9 mouse cellular contexts compared by ENCODE assay signal in the genomic region with DNA sequence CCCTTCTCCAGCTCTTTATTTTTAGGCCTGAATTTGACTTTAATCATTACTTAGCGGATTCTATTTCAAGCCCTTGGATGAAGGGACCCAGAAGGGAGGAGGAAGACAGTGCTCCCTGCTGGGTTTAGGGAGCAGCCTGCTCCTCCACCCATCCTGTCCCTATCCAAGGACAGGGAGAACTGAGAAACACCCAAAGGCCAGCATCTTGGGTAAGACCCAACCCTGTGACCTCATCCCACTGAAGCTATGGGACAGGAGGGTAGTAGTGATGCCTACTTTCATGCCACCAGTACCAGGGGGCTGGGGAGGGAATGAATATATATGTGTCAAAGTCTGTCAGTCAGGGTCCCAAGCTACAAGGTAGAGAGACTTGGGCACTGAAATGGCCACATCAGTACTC. TPM values are rescaled to one million over a fixed set of nuclear protein-coding genes. Genes with fewer than 3 reads are reported as not detected.
A peak's percentile ranks its signal among the peaks of the same experiment; 100 is the strongest.
DNase-seq lines count a peak whose midpoint lies in the region; ATAC-seq and TF ChIP-seq lines count a peak whose summit lies in the region.
"Had no signal": no experiment of that assay in that cellular context is flagged by ENCODE, and none has a peak within 500 bp of the region (broad histone marks: within the 10 kb centered on the region; RNA-seq: fewer than 3 reads in every experiment).

No protein-coding gene starts in this region.

- H3K9ac ChIP-seq in hindbrain, embryonic 12.5 days, result peak overlapping the region; percentile 50; the same call in 1 of the 2 replicates
- no peak overlapping the region for H3K9ac ChIP-seq in hindbrain, embryonic 11.5 days (ENCODE audit: low read depth, low read length)
- H3K9ac ChIP-seq in embryonic facial prominence, embryonic 13.5 days, result peak overlapping the region; percentile 44
- H3K9ac ChIP-seq in liver, embryonic 11.5 days (ENCODE audit: low read depth, low read length), result peak overlapping the region; percentile 34; the same call in 1 of the 2 replicates

- H3K4me2 ChIP-seq in hindbrain, embryonic 12.5 days (replicated peaks), result no peak overlapping the region
- no peak overlapping the region for H3K4me2 ChIP-seq in hindbrain, embryonic 11.5 days (replicated peaks; ENCODE audit: low read depth, low read length)
- H3K4me2 ChIP-seq in embryonic facial prominence, embryonic 13.5 days, result peak overlapping the region; percentile 53
- H3K4me2 ChIP-seq in liver, embryonic 11.5 days, result peak overlapping the region; percentile 73

- no peak for TF ChIP-seq CTCF in G1E (IDR thresholded peaks at IDR 0.05; ENCODE audit: low read depth, low read length)

- peaks cover 9% of the 10 kb centered on the region; the same call in 1 of the 2 replicates for H3K36me3 ChIP-seq in hindbrain, embryonic 12.5 days
- no peaks in the 10 kb centered on the region; the same call in 1 of the 2 replicates for H3K36me3 ChIP-seq in hindbrain, embryonic 11.5 days (ENCODE audit: control insufficient read depth, insufficient read depth, low read length)
- H3K36me3 ChIP-seq in G1E (replicated peaks), result peaks cover 77% of the 10 kb centered on the region
- peaks cover 15% of the 10 kb centered on the region for H3K36me3 ChIP-seq in embryonic facial prominence, embryonic 13.5 days
- H3K36me3 ChIP-seq in liver, embryonic 11.5 days (ENCODE audit: control insufficient read depth, insufficient read depth, low read length), result peaks cover 4% of the 10 kb centered on the region; the same call in 1 of the 2 replicates

- H3K4me3 ChIP-seq in hindbrain, embryonic 12.5 days, result no peak overlapping the region
- no peak overlapping the region for H3K4me3 ChIP-seq in hindbrain, embryonic 11.5 days (ENCODE audit: low read depth, low read length)
- H3K4me3 ChIP-seq in G1E (ENCODE audit: low read depth, low read length), result peak overlapping the region; percentile 69; the same call in 1 of the 2 replicates
- H3K4me3 ChIP-seq in embryonic facial prominence, embryonic 13.5 days, result peak overlapping the region; percentile 23; the same call in 1 of the 2 replicates
- peak overlapping the region; percentile 38 for H3K4me3 ChIP-seq in liver, embryonic 11.5 days (ENCODE audit: low read depth, low read length)

- DNase-seq in hindbrain, embryonic 11.5 days (ENCODE audit: low spot score), result no peak
- no peak for DNase-seq in G1E (ENCODE audit: low spot score)
- DNase-seq in liver, embryonic 11.5 days (ENCODE audit: low spot score), result no peak
- no peak for DNase-seq in frontal cortex, postnatal 36 days (ENCODE audit: low spot score in 2 of 2)
- no peak for DNase-seq in adrenal gland, adult 8-10 months
- no peak for DNase-seq in embryo, embryonic 10 days (ENCODE audit: low spot score)

- H3K9me3 ChIP-seq in hindbrain, embryonic 12.5 days (replicated peaks), result no peaks in the 10 kb centered on the region
- no peaks in the 10 kb centered on the region for H3K9me3 ChIP-seq in hindbrain, embryonic 11.5 days (ENCODE audit: control insufficient read depth, low read length)
- H3K9me3 ChIP-seq in G1E (replicated peaks), result no peaks in the 10 kb centered on the region
- no peaks in the 10 kb centered on the region for H3K9me3 ChIP-seq in embryonic facial prominence, embryonic 13.5 days
- H3K9me3 ChIP-seq in liver, embryonic 11.5 days (ENCODE audit: control insufficient read depth, low read length), result no peaks in the 10 kb centered on the region

- ATAC-seq in hindbrain, embryonic 12.5 days (ENCODE audit: low FRiP score), result no peak
- no peak for ATAC-seq in hindbrain, embryonic 11.5 days (ENCODE audit: low FRiP score)
- no peak for ATAC-seq in G1E (ENCODE audit: extremely low read depth, insufficient number of reproducible peaks, low FRiP score, poor library complexity, severe bottlenecking)
- ATAC-seq in embryonic facial prominence, embryonic 13.5 days (ENCODE audit: insufficient number of reproducible peaks, insufficient read depth, low FRiP score, low TSS enrichment, low read depth), result no peak
- ATAC-seq in liver, embryonic 11.5 days (replicated peaks; ENCODE audit: low FRiP score), result no peak

- 83% methylated on average over 1 of the region's 1 CpGs for WGBS in hindbrain, embryonic 12.5 days
- 84% methylated on average over 1 of the region's 1 CpGs for WGBS in hindbrain, embryonic 11.5 days
- WGBS in embryonic facial prominence, embryonic 13.5 days, result 46% methylated on average over 1 of the region's 1 CpGs
- WGBS in liver, embryonic 11.5 days, result 83% methylated on average over 1 of the region's 1 CpGs

- no peaks in the 10 kb centered on the region for H3K27me3 ChIP-seq in hindbrain, embryonic 12.5 days
- H3K27me3 ChIP-seq in hindbrain, embryonic 11.5 days (ENCODE audit: control insufficient read depth, insufficient read depth, low read length), result no peaks in the 10 kb centered on the region
- no peaks in the 10 kb centered on the region for H3K27me3 ChIP-seq in G1E (ENCODE audit: insufficient read depth, low read length)
- H3K27me3 ChIP-seq in embryonic facial prominence, embryonic 13.5 days, result no peaks in the 10 kb centered on the region
- H3K27me3 ChIP-seq in liver, embryonic 11.5 days (replicated peaks; ENCODE audit: control insufficient read depth, insufficient read depth, low read length), result no peaks in the 10 kb centered on the region

- peaks cover 80% of the 10 kb centered on the region for H3K4me1 ChIP-seq in hindbrain, embryonic 12.5 days
- H3K4me1 ChIP-seq in hindbrain, embryonic 11.5 days (replicated peaks; ENCODE audit: control insufficient read depth, insufficient read depth, low read length), result peaks cover 28% of the 10 kb centered on the region
- peaks cover 87% of the 10 kb centered on the region for H3K4me1 ChIP-seq in G1E (ENCODE audit: insufficient read depth, low read depth, low read length)
- H3K4me1 ChIP-seq in embryonic facial prominence, embryonic 13.5 days, result peaks cover 79% of the 10 kb centered on the region
- peaks cover 78% of the 10 kb centered on the region for H3K4me1 ChIP-seq in liver, embryonic 11.5 days (replicated peaks; ENCODE audit: control insufficient read depth, insufficient read depth, low read length)

- peak overlapping the region; percentile 12; the same call in 1 of the 2 replicates for H3K27ac ChIP-seq in hindbrain, embryonic 12.5 days
- H3K27ac ChIP-seq in hindbrain, embryonic 11.5 days (ENCODE audit: low read depth, low read length), result no peak overlapping the region
- H3K27ac ChIP-seq in embryonic facial prominence, embryonic 13.5 days, result peak overlapping the region; percentile 89
- peak overlapping the region; percentile 87 for H3K27ac ChIP-seq in liver, embryonic 11.5 days (ENCODE audit: low read depth, low read length)

RNA-seq across cellular contexts. Expression of a gene that starts 12.4 kb away (rescaled TPM):
- polyA plus RNA-seq in hindbrain, embryonic 12.5 days (2016; fragmentation: Nextera tagmentation; extraction: Ambion mirVana), result 38.3 and 41.6 TPM in 2 replicates
- 29.4 and 30.7 TPM in 2 replicates for polyA plus RNA-seq in hindbrain, embryonic 11.5 days (2014; fragmentation: Nextera tagmentation; extraction: Ambion mirVana)
- 118 and 125 TPM in 2 replicates for total RNA-seq in G1E (2014; fragmentation: Nextera tagmentation)
- 151 and 154 TPM in 2 replicates for total RNA-seq in G1E (2017)
- 311 and 332 TPM in 2 replicates for polyA plus RNA-seq in G1E (2012)
- polyA plus RNA-seq in embryonic facial prominence, embryonic 13.5 days (2015; fragmentation: Nextera tagmentation; extraction: Ambion mirVana), result 32.4 and 38.0 TPM in 2 replicates
- 45.2 and 47.7 TPM in 2 replicates for polyA plus RNA-seq in liver, embryonic 11.5 days (2014; fragmentation: Nextera tagmentation; extraction: Ambion mirVana)
- 100 to 1,000 TPM in 1 of 4 experiments, 10 to 100 TPM in 3; 78.2 to 121 (median 82.4) TPM for total RNA-seq in adrenal gland, adult 8-10 months (2022)

RNA-seq across cellular contexts. Expression of a gene that starts 20.4 kb away (rescaled TPM):
- not detected in 2 replicates for polyA plus RNA-seq in hindbrain, embryonic 12.5 days (2016; fragmentation: Nextera tagmentation; extraction: Ambion mirVana)
- polyA plus RNA-seq in hindbrain, embryonic 11.5 days (2014; fragmentation: Nextera tagmentation; extraction: Ambion mirVana), result not detected in 2 replicates
- total RNA-seq in G1E (2014; fragmentation: Nextera tagmentation) (not detected in 2 replicates), G1E (2017) (not detected in 2 replicates)
- polyA plus RNA-seq in G1E (2012), result not detected in 2 replicates
- not detected in 2 replicates for polyA plus RNA-seq in embryonic facial prominence, embryonic 13.5 days (2015; fragmentation: Nextera tagmentation; extraction: Ambion mirVana)
- polyA plus RNA-seq in liver, embryonic 11.5 days (2014; fragmentation: Nextera tagmentation; extraction: Ambion mirVana), result not detected in 2 replicates
- total RNA-seq in adrenal gland, adult 8-10 months (2022), result not detected
- total RNA-seq: left cerebral cortex, adult 18-20 months had no signal

RNA-seq across cellular contexts. Expression of a gene that starts 34.9 kb away (rescaled TPM):
- polyA plus RNA-seq in hindbrain, embryonic 12.5 days (2016; fragmentation: Nextera tagmentation; extraction: Ambion mirVana), result 0.08 and 0.27 TPM in 2 replicates
- 0.09 and 0.11 TPM in 2 replicates for polyA plus RNA-seq in hindbrain, embryonic 11.5 days (2014; fragmentation: Nextera tagmentation; extraction: Ambion mirVana)
- total RNA-seq in G1E (2014; fragmentation: Nextera tagmentation) (not detected in 2 replicates), G1E (2017) (0.11 TPM in 1 of 2 replicates, not detected in the other)
- polyA plus RNA-seq in G1E (2012), result not detected in 2 replicates
- polyA plus RNA-seq in embryonic facial prominence, embryonic 13.5 days (2015; fragmentation: Nextera tagmentation; extraction: Ambion mirVana), result not detected in 2 replicates
- not detected in 2 replicates for polyA plus RNA-seq in liver, embryonic 11.5 days (2014; fragmentation: Nextera tagmentation; extraction: Ambion mirVana)
- not detected for total RNA-seq in adrenal gland, adult 8-10 months (2022)

RNA-seq across cellular contexts. Expression of a gene that starts 42.5 kb away (rescaled TPM):
- not detected in 2 replicates for polyA plus RNA-seq in hindbrain, embryonic 12.5 days (2016; fragmentation: Nextera tagmentation; extraction: Ambion mirVana)
- polyA plus RNA-seq in hindbrain, embryonic 11.5 days (2014; fragmentation: Nextera tagmentation; extraction: Ambion mirVana), result not detected in 2 replicates
- total RNA-seq in G1E (2014; fragmentation: Nextera tagmentation), result not detected in 2 replicates
- not detected in 2 replicates for total RNA-seq in G1E (2017)
- polyA plus RNA-seq in G1E (2012), result not detected in 2 replicates
- polyA plus RNA-seq in embryonic facial prominence, embryonic 13.5 days (2015; fragmentation: Nextera tagmentation; extraction: Ambion mirVana), result not detected in 2 replicates
- not detected in 2 replicates for polyA plus RNA-seq in liver, embryonic 11.5 days (2014; fragmentation: Nextera tagmentation; extraction: Ambion mirVana)
- total RNA-seq in adrenal gland, adult 8-10 months (2022), result under 1 TPM in 2 of 4 experiments, not detected in 2; 0.19 to 0.49 TPM
- total RNA-seq: left cerebral cortex, adult 18-20 months had no signal

RNA-seq across cellular contexts. Expression of a gene that starts 46.7 kb away (rescaled TPM):
- 0.12 TPM in 1 of 2 replicates, not detected in the other for polyA plus RNA-seq in hindbrain, embryonic 12.5 days (2016; fragmentation: Nextera tagmentation; extraction: Ambion mirVana)
- polyA plus RNA-seq in hindbrain, embryonic 11.5 days (2014; fragmentation: Nextera tagmentation; extraction: Ambion mirVana), result not detected in 2 replicates
- total RNA-seq in G1E (2014; fragmentation: Nextera tagmentation), result not detected in 2 replicates
- total RNA-seq in G1E (2017), result not detected in 2 replicates
- polyA plus RNA-seq in G1E (2012), result not detected in 2 replicates
- polyA plus RNA-seq in embryonic facial prominence, embryonic 13.5 days (2015; fragmentation: Nextera tagmentation; extraction: Ambion mirVana), result not detected in 2 replicates
- polyA plus RNA-seq in liver, embryonic 11.5 days (2014; fragmentation: Nextera tagmentation; extraction: Ambion mirVana), result 0.66 and 0.92 TPM in 2 replicates
- total RNA-seq in adrenal gland, adult 8-10 months (2022), result under 1 TPM in 2 of 4 experiments, not detected in 2; 0.11 to 0.49 TPM

Comparison
In these comparisons a context has a peak if more than half of its experiments do, and no peak if none do; other contexts are left out.
1. H3K4me2 ChIP-seq: peak in embryonic facial prominence, embryonic 13.5 days (single experiment) and liver, embryonic 11.5 days (single experiment); none in hindbrain, embryonic 12.5 days (single experiment) and hindbrain, embryonic 11.5 days (single experiment).
2. H3K4me3 ChIP-seq: peak in G1E (single experiment), embryonic facial prominence, embryonic 13.5 days (single experiment) and liver, embryonic 11.5 days (single experiment); none in hindbrain, embryonic 12.5 days (single experiment) and hindbrain, embryonic 11.5 days (single experiment).